Mouse (Mus musculus): ENCODE measurements at regions not wholly inside any gene's neighbourhood (a gene's known extent, or its start where the extent isn't known, plus 50 kb on each side); places are given as distances from the start of the nearest gene placed in this dataset.

DNA sequence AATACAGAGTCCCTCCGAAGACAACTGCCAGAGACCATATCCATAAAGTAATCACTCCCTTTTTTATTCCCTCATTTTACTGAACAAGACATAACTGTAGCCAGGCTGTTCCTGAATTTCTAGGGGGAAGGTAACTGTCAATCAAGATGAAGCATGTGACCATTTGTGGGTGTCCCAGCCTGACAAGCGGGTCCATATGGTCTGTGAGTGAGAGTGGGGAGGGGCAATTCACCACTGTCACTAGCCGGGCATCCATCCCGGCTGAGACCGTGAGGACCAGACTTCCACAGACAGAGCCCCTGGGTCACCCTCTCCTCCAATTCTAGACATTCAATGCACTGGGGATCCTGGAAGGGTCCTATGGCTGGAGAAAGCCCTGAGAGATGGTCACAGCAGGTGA lies 54.6 kb downstream of the Gm11733 start:
- DNase-seq: no peak

DNA sequence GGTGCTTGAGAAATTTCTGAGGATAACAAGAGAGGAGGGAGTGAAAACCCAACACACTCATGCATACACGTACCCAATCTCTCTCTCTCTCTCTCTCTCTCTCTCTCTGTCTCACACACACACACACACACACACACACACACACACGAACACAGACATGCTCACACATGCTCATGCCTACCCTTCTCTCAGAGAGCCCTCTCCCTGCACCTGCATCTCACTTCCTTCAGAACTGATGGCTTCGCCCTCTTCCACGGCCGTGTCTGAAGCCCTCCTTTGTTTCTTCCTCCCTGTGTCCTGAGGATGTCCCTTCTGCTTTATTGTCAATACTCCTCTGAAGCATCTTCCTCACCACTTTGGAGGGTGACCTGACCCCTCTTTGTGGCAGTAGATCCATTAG lies 56.4 kb downstream of the Gm11733 start:
- DNase-seq: no peak

DNA sequence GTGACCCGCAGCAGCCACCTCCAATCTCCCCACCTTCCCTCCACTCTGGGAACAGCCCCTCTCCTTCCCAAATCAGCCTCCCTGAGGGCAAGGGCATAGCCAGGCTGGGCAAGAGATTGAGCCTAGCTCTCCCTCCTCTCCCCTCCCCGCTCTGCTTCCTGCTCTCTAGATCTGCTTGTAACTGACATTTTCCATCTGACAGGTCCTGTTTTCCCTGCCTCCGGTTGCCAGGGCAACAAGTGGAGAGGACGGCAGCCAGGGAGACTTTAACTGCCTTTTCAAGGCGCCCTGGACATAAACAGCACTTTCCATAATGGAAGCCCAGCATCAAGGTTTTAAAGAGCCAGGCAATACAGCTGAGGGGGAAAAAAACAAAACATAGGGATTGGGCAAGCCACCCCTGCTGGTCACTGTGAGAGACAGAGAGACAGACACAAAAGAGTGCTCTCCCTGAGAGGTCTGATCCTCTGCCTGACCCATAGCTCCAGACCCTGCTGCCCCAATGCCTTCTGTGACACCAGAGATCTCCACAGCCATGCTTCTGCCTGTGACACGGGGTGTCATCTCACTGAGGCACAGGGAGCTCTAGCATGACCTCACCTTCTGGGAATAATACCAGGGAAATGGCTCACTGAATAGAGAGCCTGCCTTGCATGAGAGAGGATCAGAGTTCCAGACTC lies 57.2 kb downstream of the Gm11733 start:
- DNase-seq: peak; percentile 57 to 60

DNA sequence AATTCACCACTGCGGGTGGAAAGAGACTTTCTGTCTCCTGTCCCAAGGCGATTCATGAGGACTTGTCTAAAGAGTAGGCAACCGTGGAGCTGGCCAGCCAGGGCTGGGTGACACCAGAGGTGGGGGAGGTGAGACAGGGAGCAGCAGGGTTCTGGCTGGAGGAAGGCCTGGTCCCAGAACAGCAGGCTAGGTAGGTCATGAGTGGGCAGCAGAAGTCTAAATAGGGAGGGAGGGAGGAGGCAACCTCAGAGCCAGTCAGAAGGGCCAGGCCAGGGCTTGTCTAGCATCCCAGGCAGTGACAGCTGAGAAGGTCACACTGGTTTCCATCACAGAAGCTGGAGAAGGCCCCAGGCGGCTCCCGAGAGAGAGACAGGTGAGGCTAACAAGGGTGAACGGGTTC lies 59.0 kb downstream of the Gm11733 start:
- DNase-seq: peak in 1 of 2 experiments; percentile 44

DNA sequence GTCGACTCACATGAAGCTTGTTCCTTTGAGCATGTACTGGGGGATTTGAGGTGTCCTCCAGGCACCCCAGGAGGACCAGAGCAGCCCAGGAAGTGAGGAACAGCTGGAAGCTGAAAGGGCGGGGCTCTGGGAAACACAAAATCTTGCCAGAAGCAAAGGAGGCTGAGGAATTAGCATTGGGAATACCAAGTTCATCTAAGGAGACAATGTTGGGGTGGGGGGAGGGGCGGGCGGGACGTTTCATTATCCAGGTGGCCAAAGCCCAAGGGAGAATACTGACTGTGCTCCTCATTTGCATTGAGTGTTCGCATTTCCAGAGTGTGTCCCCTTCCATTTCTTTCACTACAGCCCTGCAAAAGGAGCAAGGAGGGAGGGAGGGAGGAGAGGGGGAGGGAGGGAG lies 60.3 kb downstream of the Gm11733 start:
- DNase-seq: no peak

DNA sequence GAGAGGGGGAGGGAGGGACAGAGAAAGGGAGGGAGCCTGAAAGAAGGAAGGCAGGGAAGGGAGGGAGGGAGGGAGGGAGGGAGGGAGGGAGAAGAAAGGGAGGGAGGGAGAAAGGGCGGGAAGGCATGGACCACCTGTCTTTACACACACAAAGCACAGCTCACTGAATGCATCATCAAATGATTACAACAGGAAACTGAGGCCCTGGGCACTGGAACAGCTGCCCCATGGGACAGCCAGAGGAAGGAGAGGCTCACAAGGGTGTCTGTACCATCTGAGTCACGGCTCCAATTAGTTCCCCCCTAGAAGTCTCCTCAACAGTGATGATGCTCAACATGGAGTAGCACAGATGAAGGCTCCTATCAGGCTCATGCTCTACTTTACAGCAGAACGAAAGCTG lies 60.8 kb downstream of the Gm11733 start:
- no peak for DNase-seq

DNA sequence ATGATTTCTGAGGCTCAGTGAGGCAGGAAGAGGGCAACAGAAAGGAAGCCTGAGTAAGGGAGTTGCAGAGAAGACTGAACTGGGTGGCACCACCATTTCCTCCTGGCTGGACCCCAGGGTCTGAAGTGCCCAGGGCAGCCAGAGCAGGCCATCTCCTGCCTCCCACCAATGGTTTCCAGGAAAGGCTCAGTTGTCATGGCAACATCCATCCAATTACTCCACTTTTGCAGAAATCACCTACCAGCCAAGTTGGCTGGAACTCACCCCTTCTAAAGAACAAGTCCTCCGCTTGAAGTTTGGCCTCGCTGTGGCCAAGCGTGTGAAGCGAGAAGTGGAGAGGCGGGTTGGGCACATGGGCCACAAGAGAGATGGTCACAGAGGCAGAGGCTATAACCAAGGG lies 67.8 kb downstream of the Gm11733 start:
- peak; percentile 60 for DNase-seq

DNA sequence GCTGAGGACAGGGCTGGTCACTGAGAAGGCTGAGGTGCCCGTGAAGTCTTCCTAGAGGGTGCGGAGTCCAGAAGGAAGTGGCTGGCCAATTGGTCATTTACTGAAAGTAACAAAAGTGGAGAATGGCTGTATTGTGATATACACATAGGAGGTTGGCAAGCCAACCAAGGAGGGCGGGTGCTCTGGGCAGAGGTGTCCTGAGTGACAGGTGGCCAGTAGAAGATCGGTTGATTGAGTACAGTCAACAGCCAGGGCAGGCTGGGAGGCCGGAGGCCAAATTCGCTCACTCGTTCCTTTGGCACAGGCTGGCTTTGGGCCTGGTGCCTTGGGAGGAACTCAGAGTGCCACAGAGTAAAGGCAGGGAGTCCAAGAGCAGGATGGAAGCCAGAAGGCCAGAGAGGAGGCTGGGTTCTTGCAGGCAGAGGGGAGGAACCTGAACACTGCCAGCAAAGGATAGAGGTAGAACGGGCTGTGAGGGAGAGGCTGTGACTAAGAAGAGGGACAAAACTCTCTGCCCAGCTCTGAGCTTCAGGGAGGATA lies 68.3 kb downstream of the Gm11733 start:
- DNase-seq: peak; percentile 78 to 85

DNA sequence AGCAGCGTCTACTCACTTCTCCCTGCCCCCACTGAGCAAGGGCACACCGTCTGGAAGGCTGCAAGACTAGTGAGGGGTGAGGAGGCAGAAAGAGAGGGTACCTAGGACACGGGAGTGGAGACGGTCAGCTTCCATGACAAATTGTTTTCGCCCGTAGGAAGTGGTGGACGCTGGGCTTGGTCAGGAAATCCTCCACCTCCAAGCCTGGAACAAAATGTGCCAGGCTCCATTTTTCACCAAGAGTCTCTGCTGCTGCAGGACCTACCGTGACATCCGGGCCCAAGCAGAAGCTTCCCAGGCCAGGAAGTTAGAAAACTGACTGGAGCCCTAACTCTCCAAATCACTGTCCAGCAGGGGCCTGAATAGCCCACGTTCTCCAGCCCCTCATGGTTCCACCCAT lies 69.9 kb downstream of the Gm11733 start:
- no peak for DNase-seq

DNA sequence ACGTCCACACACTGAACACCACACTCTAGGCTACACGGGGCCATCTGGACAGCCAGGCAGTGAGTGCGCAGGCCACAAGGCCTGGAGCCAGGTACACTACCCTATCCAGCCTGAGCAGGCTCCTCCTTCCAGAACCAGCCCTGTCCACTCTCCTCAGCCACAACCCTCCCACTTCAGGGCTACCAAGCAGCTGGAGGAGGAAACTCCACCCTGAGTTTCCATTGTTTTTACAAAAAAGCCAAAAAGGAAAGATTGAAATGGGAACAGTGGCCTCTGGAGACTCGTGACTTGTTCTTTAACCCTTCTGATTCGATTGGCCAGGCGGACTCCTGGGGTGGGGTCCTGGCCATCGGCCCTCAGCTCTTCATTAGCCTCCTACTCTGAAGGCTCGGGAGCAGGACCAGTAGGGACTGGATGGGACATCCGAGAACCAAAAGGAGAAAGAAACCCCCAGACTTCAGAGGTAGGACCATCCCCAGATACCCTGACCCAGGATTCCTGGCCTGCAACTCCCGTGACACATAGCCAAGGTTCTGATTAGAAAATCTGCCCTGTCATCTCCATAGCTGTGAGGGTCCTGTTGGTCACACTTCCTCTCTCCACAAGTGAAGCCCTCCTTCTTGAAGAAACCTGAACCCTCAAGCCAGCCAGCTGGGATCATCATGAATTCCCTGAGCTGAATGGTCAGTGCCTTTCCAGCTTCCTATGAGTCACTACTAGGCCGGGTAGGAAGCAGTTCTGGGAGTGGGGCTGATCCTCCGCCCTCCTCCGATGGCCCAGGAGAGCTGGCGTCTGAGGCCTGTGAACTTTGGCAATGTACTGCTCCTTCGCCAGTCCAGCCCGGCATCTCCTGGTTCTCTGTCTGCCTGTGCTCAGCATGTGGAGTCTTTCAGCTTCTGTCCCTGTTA lies 73.6 kb downstream of the Gm11733 start:
- DNase-seq: peak; percentile 76 to 78

DNA sequence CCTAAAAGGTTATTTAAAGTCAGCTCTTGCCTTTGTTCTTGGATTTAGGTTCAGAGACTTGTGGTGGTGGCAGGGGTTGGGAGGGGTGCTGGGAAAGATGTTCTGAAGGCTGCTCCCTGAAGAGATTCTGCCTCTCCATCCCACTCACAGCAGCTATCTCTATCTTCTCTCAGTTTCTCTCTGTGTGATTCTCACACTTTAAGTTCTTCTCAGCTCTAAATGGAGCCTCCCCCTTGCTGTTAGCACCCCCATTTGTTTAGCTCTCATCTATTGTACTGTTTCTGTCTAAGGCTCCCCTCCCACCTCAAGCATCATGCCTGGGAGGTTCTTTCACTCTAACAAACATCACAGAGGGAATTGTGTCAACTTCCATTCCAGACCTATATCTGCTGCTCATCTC lies 75.7 kb downstream of the Gm11733 start:
- no peak for DNase-seq

DNA sequence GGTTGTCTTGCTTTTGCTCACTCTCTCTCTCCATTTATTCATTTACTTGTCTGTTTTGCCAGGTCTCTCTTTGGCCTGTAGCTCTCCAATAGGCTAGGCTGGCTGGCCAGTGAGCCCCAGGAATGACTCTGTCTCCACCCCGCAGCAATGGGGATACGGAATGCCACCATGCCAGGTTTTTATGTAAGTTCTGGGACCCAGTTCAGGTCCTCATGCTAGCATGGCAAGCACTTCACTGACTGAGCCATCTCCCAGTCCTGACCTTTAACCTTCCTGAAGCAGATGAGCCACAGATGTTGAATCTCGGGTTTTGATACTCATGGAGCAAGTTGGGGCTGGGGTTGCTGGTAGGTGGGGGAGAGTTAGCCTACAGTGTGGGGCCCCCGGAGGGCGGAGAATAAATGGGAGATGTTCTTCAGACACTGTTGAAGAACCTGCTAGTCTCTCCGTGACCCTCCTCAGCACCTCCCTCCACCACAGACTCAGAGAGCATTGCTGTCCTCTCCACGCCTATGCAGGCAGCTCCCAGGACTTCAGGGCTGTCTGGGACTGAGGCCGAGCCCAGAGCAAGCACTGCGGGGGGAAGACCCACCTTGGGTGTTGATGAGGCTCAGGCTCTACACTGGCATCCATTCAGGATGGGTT lies 83.9 kb downstream of the Gm11733 start:
- peak in 1 of 2 experiments; percentile 23 for DNase-seq

DNA sequence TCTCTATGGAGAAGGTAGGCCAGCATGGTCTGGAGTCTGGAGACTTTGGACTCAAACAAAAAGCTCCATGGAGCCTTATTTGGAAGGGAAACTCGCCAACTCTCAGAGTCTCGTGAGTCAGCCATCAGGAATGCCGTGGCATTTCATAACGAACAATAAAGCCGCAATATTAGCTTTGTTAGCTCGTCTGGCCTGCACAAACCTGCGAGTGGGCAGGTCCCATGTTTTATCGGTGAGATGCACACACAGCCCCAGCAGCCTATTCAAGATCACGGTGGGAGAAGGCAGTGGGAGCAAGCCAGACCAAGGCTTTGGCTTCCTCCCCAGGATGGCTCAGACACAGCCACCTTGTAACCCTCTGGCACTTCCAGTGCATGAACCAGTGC lies 84.4 kb downstream of the Gm11733 start:
- DNase-seq: peak; percentile 75 to 82

DNA sequence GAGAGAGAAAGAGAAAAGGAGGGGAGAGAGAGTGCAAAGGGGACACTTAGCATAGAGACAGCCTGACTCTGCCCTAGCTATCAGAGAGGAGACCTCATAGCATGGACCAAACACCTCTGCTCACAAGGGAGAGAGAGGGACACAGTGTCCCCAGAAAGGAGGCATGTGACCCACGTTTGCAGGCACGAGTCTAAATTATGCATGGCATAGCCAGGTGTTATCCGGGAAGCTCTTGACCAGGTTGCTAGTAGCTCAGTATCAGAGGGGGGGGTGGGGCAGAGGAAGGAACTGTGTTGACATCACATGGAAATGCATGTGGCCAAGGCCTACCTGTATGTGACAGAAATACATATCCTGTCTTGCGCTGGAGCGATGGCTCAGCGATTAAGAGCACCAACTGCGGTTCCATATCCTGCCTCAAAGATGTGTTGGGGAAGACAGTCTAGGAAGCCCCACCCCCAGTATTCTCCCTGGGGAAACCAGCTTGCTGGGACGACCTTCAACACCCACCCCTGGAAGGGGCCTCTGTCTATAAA lies 84.5 kb upstream of the Tnrc6c start:
- DNase-seq: no peak

DNA sequence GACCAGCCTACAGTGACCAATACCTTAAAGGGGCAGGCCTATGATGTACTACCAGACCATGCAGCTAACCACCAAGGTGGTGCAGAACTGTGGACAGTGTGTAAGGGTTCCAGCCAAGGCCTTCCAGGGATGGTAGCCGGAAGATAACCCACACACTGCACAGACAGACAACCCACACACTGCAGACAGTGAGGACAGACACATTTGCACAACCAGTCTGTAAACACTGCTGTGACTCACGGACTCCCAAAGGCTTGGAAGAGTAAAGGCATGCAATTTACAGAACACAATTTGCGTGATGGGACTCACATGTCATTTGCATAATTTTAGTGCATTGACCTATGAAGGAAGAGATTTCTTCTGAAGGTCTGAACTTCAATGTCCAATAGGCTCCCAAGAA lies 82.2 kb upstream of the Tnrc6c start:
- DNase-seq: no peak

DNA sequence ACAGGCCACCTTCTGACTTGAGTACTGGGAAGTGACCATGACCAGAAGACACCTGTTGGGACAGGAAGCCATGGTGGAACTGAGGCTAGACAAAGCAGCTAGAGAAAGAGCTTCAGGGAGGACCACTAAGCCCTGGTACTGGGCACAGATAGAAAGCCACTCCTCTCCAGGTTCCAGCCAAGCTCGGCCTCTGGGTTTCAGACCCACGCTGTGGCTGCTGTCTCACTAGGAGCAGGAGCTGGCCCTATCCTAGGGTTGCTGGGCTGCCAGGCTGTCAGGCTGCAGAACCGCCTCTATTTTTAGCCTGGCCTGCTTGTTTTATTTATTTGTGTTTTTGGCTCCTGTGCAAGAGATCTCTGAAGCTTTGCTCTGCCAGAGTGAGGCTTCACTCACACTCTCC lies 79.4 kb upstream of the Tnrc6c start:
- DNase-seq: peak; percentile 73 to 80

DNA sequence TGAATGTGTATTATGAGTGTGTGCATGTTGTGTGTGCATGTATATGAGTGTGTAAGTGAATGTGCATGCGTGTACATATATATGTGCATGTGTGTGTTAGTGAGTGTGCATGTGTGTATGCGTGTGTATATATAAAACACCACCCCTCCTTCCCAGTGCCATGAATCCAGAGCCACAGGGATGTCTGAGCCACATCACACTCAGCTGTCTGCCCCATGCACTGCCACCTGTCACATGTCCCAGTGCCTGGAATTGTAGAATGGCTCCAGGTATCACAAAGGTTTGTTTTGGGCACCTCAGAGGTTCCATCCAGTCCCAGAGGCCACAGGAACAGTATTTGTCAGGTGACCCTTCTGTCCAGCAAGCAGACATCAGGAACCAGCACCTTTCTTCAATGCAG lies 75.0 kb upstream of the Tnrc6c start:
- DNase-seq: no peak

DNA sequence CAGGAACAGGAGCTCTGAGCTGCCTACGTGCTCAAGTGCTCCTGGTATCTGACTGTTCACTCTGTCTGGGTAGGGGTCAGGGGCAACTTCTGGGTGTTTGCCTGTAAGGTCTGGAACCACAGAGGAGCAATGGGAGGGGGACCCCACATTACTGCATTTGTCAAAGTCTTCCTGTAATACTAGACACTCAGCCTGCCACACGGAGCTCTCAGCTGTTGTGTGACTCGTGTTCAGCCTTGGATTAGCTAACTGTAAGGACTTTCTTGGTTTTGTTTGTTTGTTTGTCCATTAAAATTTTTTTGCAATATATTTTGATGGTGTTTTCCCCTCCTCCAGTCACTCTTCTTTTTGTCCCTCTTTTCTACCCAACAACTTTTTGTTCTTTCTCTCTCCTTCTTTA lies 74.4 kb upstream of the Tnrc6c start:
- DNase-seq: no peak

DNA sequence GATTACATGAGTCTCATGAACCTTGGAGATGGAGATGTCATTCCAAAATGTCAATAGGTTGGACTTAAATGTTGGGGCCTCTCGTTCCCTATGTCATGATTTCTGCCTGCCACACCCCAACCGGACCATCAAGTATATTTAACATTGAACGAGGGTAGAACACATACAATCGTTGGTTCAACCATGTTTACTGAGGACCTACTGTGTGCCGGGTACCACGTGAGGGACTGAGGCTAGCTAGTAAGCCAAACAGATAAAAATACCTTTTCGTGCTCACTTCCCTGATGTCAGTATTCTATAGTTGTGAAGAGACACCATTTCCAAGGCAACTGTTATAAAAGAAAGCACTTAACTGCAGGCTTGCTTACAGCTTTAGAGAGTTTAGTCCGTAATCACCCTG lies 70.6 kb upstream of the Tnrc6c start:
- DNase-seq: no peak

DNA sequence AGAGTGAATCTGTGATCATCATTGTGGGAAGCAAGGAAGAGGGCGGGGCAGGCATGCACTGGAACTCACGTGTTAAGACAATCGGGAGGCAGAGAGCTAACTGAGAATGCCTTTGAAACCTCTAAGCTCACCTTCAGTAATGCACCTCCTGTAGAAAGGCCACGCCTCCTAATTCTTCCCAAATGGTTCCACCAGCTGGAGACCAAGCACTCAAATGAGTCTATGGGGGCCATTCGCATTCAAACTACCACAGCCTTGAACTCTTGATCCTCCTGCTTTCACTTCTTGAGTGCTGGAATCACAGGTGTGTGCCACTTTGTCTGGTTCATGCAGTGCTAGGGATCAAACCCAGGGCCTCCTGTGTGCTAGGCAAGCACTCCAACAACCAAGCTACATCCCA lies 68.5 kb upstream of the Tnrc6c start:
- DNase-seq: no peak

DNA sequence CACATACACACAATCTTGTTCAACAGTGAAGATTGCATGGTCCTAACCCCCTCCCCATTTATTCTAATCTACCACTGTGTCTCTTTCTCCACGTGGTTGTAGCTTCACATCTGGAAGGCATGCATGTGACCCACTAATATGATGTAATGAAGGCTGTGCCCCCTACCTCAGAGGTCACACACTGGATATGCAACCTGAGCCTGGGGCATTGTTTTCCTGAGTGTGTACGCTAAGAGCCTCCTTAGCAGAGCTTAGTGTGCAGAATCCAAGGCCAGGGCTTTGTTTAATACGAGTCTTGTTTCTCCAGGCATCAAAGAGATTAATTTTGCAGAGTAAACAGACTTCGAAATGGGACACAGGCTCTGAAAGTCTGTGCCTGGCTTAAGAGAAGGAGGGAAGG lies 68.0 kb upstream of the Tnrc6c start:
- DNase-seq: no peak

DNA sequence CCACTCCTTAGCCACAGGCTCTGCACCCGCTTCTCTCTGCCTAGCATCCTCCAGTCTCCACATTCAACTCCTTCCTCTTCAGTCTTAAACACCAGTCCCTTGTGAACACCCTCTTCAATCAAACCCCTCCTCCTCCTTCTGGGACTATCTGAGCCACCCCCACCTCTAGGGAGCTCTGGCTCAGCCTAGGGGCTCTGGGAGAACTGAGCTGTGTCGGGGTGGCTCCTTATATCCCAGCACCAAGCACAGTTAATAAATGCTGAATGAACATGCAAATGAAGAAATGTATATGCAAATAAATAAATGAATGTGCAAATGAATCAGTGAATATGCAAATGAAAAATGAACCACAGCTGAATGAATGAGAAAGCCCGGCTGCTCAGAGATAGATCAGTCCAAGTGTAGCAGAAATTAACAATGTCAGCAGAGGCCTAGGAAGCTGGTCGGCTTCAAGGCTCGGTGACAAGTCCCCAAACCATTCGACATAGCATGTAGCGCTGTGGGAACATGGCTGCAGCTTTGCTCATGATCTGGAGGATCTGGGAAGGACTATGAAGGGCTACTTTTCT lies 67.1 kb upstream of the Tnrc6c start:
- no peak for DNase-seq

DNA sequence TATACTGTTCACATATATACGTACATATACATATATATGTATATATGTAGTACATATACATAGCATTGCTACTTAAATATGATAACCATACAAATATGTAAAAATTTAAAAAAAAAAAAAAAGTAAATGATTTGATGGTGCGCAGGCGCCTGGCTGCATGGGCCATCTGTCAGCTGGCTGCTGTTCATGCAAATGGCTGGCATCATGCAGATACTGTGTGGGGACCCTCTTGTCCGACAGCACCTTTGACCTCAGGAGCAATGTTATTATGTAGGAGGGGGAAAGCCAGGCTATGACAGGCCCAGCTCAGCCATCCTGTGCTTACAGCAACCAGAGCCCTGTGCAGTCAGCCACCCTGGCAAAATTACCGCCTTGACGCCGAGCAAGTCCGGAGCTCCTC lies 65.1 kb upstream of the Tnrc6c start:
- DNase-seq: peak; percentile 45

All from cerebellum, postnatal 14 days (tissue).